Mouse (Mus musculus): ENCODE measurements around the gene Vti1b.

DNA sequence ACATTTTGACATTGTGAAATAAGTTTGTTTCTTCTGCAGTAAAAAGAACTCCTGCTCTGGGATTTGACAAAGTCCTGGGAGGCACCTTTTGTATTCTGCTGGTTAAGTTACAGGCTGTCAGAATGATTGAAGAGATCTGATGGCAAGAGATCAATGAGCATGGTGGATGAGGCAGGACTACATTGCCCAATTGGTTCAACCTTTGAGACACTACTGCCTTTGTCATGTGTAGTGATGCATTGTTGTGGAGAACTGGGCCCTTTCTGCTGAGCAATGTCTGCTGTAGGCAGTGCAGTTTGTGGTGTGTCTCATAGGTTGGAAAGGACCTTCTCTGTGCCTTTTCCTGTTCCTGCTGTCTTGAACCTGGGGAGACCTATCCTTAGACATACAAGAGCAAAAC, 31.1 kb downstream of the Vti1b start:
- no peak for TF ChIP-seq CTCF (IDR thresholded peaks at IDR 0.05; ENCODE audit: extremely low read depth, insufficient read depth, low read length)
- TF ChIP-seq POLR2A (IDR thresholded peaks at IDR 0.05; ENCODE audit: extremely low read depth, insufficient read depth, low read length) = no peak

Data from cortical plate, adult 2 months (tissue).